Mouse (Mus musculus) embryonic facial prominence, embryonic 11.5 days (tissue): ENCODE measurements at regions not wholly inside any gene's neighbourhood (a gene's known extent, or its start where the extent isn't known, plus 50 kb on each side); places are given as distances from the start of the nearest gene placed in this dataset. TPM values are rescaled to one million over a fixed set of nuclear protein-coding genes. Genes with fewer than 3 reads are reported as not detected.

Experiments used
- microRNA counts: library from miRNA; unstranded; fragments of <30 nt; microRNA quantifications from one replicate; lab custom pipeline; 2016
- microRNA-seq: library from miRNA; unstranded; fragments of <30 nt; microRNA quantifications from one replicate; pipeline ENCODE4, GENCODE M21; 2016; ENCODE audit warnings: borderline number of aligned reads

MicroRNAs in the stretch of these regions (microRNA counts, 519-probe panel; counts per million panel counts)
- 4,573 counts per million, percentile 78 among the panel's probes with 10 or more counts for microRNA mmu-miR-374 (lab: Ali Mortazavi, UCI)
- 4,117 counts per million, percentile 65 among the panel's probes with 10 or more counts for microRNA mmu-miR-421 (lab: Ali Mortazavi, UCI)

Small RNA genes in the stretch of these regions (microRNA-seq; reads per million reads assigned to microRNA genes)
- gene Mir374b (not detected), gene Mir374c (not detected), gene Mir421 (872 reads per million, percentile 69 among the genes with 10 or more reads in this experiment)
